Mouse (Mus musculus) small intestine, adult 2 months (tissue): Measurements from ENCODE around the gene Samd10.

ENCODE experiments used
- CTCF ChIP-seq: fragments of 200-500 bp; IDR thresholded peaks from 2 replicates; pipeline ENCODE4 v1.5.1; 2012; ENCODE audit warnings: low read depth, mild to moderate bottlenecking, control low read depth, inconsistent platforms, low read length, moderate library complexity, mixed read lengths; ENCODE audit not compliant: insufficient replicate concordance, insufficient read length; ENCODE audit errors: extremely low read depth
- POLR2A ChIP-seq: fragments of 200-500 bp; IDR thresholded peaks from 2 replicates; pipeline ENCODE4 v1.6.1; 2012; ENCODE audit warnings: low read depth, mild to moderate bottlenecking, control low read depth, inconsistent platforms, low read length, moderate library complexity

DNA sequence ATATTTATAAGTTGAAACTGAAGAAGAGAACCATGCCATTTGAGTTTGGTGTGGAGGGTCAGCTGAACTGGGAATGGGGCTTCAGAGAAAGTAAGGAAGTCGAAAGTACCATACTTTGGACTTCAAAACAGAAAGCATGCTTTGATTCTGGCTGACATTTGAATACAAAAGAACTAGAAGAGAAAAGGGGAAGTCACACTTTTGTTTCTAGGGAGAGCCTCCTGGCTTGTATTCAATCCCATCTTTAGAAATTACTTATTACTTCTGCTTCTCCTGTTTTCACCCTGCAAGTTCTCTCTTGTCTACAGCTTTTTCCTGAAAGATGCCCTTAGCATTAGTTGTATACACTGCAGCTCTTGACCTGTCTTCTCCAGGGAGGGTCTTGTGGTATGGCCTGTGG is 50.8 kb downstream of the Samd10 start:
- TF ChIP-seq CTCF, result no peak
- TF ChIP-seq POLR2A, result no peak
